Mouse (Mus musculus): ENCODE measurements at regions not wholly inside any gene's neighbourhood (a gene's known extent, or its start where the extent isn't known, plus 50 kb on each side); places are given as distances from the start of the nearest gene placed in this dataset.

DNA sequence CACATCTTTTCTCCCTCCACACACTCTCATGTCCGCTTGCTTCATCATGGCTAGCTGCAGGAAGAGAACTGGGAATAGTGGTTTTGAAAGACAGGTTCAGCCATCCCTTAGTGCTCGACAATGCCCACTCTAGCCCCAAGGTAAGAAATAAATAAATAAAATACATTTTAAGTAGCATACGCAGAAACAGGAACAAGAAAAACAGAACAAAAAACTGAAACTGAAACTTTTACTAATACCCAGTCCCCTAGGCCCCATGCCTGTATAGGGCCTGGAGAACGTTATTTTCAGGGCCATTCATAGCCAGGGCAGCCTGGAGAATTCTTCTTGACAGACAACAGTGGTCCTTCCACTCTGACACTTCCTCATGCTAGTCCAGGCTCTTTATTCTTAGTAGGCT is 216.4 kb upstream of the Hes1 start:
- peaks cover 35% of the 10 kb centered on the region for H3K4me1 ChIP-seq (replicated peaks)
- WGBS, result 78% methylated on average over 4 of the region's 4 CpGs
- H3K9me3 ChIP-seq, result no peaks in the 10 kb centered on the region
- no peak overlapping the region for H3K4me3 ChIP-seq
- no peak for DNase-seq (ENCODE audit: low spot score)
- H3K36me3 ChIP-seq, result no peaks in the 10 kb centered on the region
- peaks cover 93% of the 10 kb centered on the region for H3K27me3 ChIP-seq (ENCODE audit: insufficient read depth, poor library complexity, severe bottlenecking)
- H3K27ac ChIP-seq, result no peak overlapping the region

DNA sequence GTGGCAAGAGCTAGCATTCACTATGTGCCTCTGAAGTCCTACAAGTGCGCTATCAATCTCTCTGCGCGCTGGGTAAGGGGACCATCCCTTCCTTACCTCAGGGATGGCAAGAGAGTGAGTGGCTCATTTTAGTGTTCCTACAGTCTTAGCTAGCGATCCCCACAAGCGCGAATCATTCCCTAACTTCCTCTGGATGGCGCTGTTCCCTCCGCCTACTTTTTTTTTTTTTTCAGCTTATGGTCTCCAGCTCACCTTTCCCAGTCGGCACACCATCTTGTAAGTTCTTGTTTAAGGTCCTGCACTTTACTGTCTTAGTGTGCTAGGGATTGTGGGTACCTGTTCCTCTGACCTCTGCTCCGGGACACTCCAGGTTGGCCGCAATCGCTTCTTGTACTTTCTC is 215.7 kb upstream of the Hes1 start:
- Histone ChIP-seq H3K9me3 (no peaks in the 10 kb centered on the region), H3K4me1 (replicated peaks) (peaks cover 35% of the 10 kb centered on the region), H3K27ac (no peak overlapping the region), H3K4me3 (no peak overlapping the region), H3K27me3 (ENCODE audit: insufficient read depth, poor library complexity, severe bottlenecking) (peaks cover 93% of the 10 kb centered on the region), H3K36me3 (no peaks in the 10 kb centered on the region)
- WGBS, result 79% methylated on average over 12 of the region's 12 CpGs
- no peak for DNase-seq (ENCODE audit: low spot score)

DNA sequence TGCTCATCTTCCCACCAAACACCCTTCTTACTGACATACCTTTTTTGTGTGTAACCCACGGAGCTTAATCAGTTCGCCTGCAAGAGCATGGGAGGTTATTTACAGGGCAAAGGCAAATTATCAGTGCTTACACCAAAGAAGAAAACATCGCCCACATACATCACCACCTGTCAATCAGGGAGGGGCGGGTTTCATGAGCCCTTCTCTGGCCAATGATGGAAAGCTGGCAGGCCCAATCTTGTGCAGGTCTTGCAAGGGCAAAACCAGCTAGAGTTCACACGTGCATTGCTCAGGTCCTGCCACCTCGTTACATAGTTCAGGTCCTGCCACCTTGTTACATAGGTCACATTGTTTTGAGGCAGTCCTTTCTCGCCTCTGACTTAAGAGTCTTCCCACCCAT is 214.7 kb upstream of the Hes1 start:
- H3K4me3 ChIP-seq, result no peak overlapping the region
- no peaks in the 10 kb centered on the region for H3K36me3 ChIP-seq
- no peak overlapping the region for H3K27ac ChIP-seq
- H3K4me1 ChIP-seq (replicated peaks), result peaks cover 32% of the 10 kb centered on the region
- H3K9me3 ChIP-seq, result no peaks in the 10 kb centered on the region
- 75% methylated on average over 7 of the region's 7 CpGs for WGBS
- no peak for DNase-seq (ENCODE audit: low spot score)
- H3K27me3 ChIP-seq (ENCODE audit: insufficient read depth, poor library complexity, severe bottlenecking), result peaks cover 91% of the 10 kb centered on the region

DNA sequence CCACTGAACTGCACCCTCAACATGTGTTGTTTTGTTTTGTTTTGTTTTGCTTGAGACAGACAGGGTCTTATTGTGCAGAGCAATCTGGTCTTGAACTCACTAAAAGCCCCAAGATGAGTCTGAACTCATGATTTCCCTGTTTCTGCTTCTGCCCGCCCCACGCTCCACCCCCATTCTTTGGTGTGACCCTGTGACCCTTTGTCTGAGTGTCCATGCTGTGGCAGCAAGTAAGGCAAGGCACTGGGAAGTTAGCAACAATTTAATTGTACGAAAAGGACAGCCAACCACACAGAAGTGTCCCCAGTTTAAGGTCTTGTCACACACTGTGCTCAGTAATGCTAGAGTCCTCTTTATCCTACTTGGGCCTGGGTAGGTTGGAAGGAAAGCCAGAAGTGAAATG is 213.6 kb upstream of the Hes1 start:
- peaks cover 25% of the 10 kb centered on the region for H3K4me1 ChIP-seq (replicated peaks)
- DNase-seq (ENCODE audit: low spot score), result no peak
- H3K27me3 ChIP-seq (ENCODE audit: insufficient read depth, poor library complexity, severe bottlenecking), result peaks cover 80% of the 10 kb centered on the region
- 34% methylated on average over 3 of the region's 3 CpGs for WGBS
- no peak overlapping the region for H3K4me3 ChIP-seq
- H3K36me3 ChIP-seq, result no peaks in the 10 kb centered on the region
- H3K9me3 ChIP-seq, result no peaks in the 10 kb centered on the region
- no peak overlapping the region for H3K27ac ChIP-seq

DNA sequence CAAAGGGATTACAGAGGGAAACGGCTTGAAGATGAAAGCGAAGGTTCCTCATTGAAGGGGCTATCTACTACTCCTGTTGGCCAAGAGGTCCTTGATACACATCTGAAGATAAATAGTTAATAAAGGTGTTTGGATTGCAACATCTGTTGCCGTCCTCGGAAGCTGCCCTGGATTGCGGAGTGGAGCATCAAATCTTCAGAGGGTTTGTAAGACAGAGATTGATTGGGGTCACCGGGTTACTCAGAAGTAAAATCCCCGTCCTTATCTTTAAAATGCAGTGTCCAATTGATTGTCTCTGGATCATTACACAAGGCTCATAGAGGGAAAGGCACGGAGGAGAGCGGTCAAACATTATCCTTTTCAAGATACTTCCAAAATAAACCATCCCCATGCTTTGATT is 212.4 kb upstream of the Hes1 start:
- 41% methylated on average over 9 of the region's 9 CpGs for WGBS
- no peak overlapping the region for H3K27ac ChIP-seq
- H3K36me3 ChIP-seq, result no peaks in the 10 kb centered on the region
- H3K4me1 ChIP-seq (replicated peaks), result peaks cover 25% of the 10 kb centered on the region
- DNase-seq (ENCODE audit: low spot score), result no peak
- no peaks in the 10 kb centered on the region for H3K9me3 ChIP-seq
- peaks cover 80% of the 10 kb centered on the region for H3K27me3 ChIP-seq (ENCODE audit: insufficient read depth, poor library complexity, severe bottlenecking)
- no peak overlapping the region for H3K4me3 ChIP-seq

DNA sequence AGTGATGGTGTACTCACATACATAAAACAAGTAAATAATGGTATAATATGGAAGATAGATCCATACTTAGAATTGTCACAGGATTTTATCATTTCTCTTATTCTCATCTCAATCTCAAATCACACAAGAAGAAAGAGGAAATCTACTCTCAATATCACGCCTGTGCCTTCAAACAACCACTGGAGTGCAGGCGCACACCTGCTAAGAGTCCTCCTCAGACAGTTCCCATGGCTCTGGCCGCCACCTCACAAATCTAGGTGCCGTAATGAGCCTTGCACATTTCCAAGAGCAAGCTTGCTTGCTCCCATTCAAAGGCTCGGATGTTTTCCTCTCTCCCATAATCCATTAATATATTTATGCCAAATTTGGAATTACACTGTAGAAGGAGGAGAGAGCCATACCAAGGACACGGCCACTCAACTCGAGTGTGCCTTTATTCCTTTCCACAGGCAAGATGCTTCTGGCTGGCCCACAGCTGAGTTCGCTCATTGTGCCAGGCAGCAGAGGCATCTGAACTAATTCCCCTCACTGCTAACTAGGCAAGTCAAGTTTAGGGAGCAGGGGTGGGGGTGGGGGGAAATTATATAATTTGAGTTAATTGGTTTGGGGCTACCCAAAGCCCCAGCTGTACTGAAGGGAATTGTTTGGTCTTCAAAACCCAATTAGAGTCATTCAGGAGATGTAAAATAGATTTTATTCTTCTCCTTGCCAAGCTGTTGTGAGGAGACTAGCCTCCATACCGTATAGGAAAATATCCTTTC is 209.2 kb upstream of the Hes1 start:
- DNase-seq (ENCODE audit: low spot score), result no peak
- no peaks in the 10 kb centered on the region for H3K36me3 ChIP-seq
- no peak overlapping the region for H3K27ac ChIP-seq
- no peaks in the 10 kb centered on the region for H3K9me3 ChIP-seq
- peaks cover 84% of the 10 kb centered on the region for H3K27me3 ChIP-seq (ENCODE audit: insufficient read depth, poor library complexity, severe bottlenecking)
- no peak overlapping the region for H3K4me3 ChIP-seq
- H3K4me1 ChIP-seq (replicated peaks), result peaks cover 27% of the 10 kb centered on the region
- WGBS, result 93% methylated on average over 9 of the region's 9 CpGs

DNA sequence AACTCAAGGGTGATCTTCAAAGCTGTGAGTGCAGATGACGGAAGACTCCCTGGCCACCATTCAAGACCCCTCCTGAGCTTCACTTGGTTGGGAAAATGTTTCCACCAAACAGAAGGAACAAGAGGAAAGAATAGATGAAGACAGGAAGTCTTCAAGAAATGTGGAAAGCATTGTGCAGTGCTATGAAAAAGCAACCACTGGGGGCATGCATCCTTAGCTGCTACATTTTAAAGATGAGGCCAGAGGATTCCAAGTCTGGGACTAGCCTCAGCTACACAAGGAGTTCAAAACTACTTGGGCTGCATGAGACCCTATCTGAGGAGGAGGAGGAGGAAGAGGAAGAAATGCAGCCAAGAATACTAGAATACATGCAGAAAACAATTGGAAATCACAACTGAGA is 207.6 kb upstream of the Hes1 start:
- 86% methylated on average over 1 of the region's 1 CpGs for WGBS
- no peak for DNase-seq (ENCODE audit: low spot score)
- Histone ChIP-seq H3K36me3 (no peaks in the 10 kb centered on the region), H3K9me3 (no peaks in the 10 kb centered on the region), H3K4me1 (replicated peaks) (peaks cover 24% of the 10 kb centered on the region), H3K27ac (no peak overlapping the region), H3K4me3 (no peak overlapping the region), H3K27me3 (ENCODE audit: insufficient read depth, poor library complexity, severe bottlenecking) (peaks cover 84% of the 10 kb centered on the region)

DNA sequence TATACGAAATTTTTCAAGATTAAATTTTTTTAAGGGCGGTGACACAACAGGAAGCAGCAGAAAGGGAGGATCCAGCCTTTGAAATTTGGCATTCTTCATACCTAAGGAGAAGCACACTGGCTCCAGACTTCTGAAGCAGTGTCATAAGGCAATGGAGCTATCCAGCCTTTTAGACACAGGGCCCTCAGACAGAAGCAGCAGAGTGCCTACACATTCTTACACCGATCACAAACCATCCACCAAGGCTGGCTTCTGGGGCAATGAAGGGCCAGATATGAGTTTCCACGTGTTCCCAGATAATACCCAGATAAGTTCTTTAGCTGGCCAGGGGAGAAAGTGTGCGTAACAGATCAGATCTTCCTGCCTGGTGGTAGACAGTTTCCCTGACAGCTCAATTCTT is 205.5 kb upstream of the Hes1 start:
- Histone ChIP-seq H3K9me3 (no peaks in the 10 kb centered on the region), H3K36me3 (no peaks in the 10 kb centered on the region), H3K4me1 (replicated peaks) (peaks cover 17% of the 10 kb centered on the region), H3K27ac (no peak overlapping the region), H3K4me3 (no peak overlapping the region), H3K27me3 (ENCODE audit: insufficient read depth, poor library complexity, severe bottlenecking) (peaks cover 84% of the 10 kb centered on the region)
- WGBS, result 85% methylated on average over 5 of the region's 5 CpGs
- no peak for DNase-seq (ENCODE audit: low spot score)

DNA sequence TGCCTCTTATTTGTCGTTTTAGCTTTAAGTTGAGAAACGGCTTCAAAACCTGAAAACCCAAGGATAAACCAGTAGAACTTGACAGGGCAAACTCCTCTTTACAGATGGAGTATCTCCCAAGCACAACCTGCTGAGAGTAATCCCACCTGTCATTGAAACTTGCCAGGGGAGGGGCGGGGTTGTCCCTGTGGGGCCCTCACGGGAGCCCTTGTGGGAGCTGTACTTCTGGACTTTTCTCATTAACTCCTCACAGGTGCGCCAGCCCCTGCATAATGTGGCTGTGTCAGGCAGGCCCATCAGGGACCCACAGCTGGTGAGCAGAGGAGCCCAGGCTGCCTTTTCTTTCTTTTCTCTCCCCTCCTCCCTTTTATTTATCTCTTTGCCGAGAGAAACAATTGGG is 203.9 kb upstream of the Hes1 start:
- H3K27me3 ChIP-seq (ENCODE audit: insufficient read depth, poor library complexity, severe bottlenecking), result peaks cover 93% of the 10 kb centered on the region
- H3K9me3 ChIP-seq, result no peaks in the 10 kb centered on the region
- H3K36me3 ChIP-seq, result no peaks in the 10 kb centered on the region
- DNase-seq (ENCODE audit: low spot score), result no peak
- 9% methylated on average over 6 of the region's 6 CpGs for WGBS
- no peak overlapping the region for H3K27ac ChIP-seq
- H3K4me3 ChIP-seq, result no peak overlapping the region
- peaks cover 15% of the 10 kb centered on the region for H3K4me1 ChIP-seq (replicated peaks)

DNA sequence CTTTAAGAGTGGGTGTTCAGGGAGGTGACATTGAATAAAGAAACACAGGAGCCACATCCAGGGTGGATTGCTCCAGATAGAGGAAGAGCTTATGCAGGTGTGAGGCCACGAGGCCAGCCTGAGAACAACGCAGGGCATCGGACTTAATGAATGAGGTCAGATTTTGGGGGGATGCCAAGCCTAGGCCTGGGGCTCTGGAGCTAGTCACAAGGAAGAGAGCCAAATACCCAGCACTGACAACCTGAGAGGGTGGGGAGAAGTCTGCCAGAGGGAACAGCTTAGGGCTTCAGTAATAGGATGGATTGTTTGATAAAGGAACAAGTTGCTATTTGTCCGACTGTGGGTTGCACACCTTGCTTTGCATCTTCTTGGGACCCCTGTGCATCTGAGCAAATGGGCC is 203.1 kb upstream of the Hes1 start:
- H3K4me1 ChIP-seq (replicated peaks), result peaks cover 14% of the 10 kb centered on the region
- no peak overlapping the region for H3K27ac ChIP-seq
- peaks cover 98% of the 10 kb centered on the region for H3K27me3 ChIP-seq (ENCODE audit: insufficient read depth, poor library complexity, severe bottlenecking)
- H3K4me3 ChIP-seq, result no peak overlapping the region
- WGBS, result 37% methylated on average over 4 of the region's 4 CpGs
- H3K36me3 ChIP-seq, result no peaks in the 10 kb centered on the region
- no peak for DNase-seq (ENCODE audit: low spot score)
- H3K9me3 ChIP-seq, result no peaks in the 10 kb centered on the region

DNA sequence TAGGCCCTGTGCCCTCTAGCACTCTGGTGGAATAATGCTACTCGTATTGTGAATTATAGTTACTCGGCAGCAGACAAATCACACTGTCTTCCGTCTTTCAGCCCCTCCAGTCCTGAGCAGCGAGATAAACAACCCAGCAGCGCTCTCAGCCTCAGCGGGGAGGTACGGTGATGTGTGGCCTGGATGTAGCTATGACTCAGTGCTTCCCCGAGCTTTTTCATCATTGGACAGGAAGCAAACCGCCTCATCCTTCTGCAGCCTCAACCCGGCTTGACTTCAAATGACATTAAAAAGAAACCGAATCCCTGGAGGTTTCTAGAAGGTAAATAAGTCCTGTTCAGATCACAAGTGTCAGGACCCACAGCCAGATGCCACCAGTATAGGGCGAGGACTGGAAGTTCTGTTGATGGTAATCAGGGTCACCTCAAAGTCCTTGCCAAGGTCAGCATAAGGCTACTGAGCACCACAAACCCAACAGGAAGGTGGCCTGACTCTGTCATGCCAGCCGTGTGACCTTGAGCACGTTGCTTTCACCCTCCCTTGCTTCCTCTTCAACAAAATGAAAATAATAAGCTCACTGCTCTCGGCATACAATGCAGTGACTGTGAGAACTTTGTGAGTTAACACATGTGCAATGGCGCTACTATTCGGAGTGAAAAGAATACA is 199.0 kb upstream of the Hes1 start:
- Histone ChIP-seq H3K27me3 (ENCODE audit: insufficient read depth, poor library complexity, severe bottlenecking) (peaks cover 73% of the 10 kb centered on the region), H3K27ac (no peak overlapping the region), H3K9me3 (no peaks in the 10 kb centered on the region), H3K4me1 (replicated peaks) (peaks cover 6% of the 10 kb centered on the region), H3K4me3 (no peak overlapping the region), H3K36me3 (no peaks in the 10 kb centered on the region)
- DNase-seq (ENCODE audit: low spot score), result no peak
- WGBS, result 79% methylated on average over 17 of the region's 17 CpGs

DNA sequence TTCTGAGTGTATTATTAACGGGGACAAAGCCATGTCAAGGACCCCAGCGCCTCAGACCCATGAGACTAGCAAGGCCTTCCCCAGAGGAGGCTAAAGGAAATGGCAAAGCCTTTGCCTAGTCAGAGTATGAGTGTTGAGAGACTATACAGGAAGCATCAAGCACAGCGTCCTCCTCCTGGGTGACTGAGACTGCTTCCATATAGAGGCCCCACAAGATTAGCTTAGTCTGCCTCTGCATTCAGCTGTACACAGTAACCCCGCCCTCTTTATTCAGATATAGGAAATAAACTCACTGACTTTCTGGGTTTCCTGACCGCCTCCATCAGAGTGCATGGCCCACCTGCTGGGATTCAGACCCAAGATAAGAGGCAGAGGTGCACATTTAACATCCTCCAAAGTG is 192.8 kb upstream of the Hes1 start:
- 84% methylated on average over 5 of the region's 5 CpGs for WGBS
- no peaks in the 10 kb centered on the region for H3K36me3 ChIP-seq

DNA sequence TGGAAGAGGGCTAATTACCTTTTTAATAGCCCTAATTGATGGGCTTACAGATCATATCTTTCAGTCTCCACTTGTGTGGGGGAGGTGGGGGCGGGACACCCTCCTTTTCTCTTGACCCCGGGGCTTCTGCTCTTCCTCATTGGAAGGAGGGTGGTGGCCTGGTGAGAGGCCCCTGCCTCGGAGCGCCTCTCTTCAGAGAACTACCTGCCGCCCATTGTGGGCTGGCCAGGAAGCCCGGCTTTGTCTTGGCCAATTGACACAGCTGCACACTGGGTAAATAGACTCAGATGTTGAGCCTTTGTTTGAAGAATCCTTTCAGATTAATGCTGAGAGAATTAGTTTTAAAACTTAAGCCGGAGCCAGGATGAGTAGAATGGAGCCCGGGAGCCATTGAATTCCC is 188.0 kb upstream of the Hes1 start:
- DNase-seq (ENCODE audit: low spot score), result no peak
- H3K36me3 ChIP-seq, result no peaks in the 10 kb centered on the region
- 9% methylated on average over 8 of the region's 8 CpGs for WGBS
- peak overlapping the region; percentile 14; the same call in 1 of the 2 replicates for H3K27ac ChIP-seq
- H3K4me1 ChIP-seq (replicated peaks), result peaks cover 32% of the 10 kb centered on the region
- H3K27me3 ChIP-seq (ENCODE audit: insufficient read depth, poor library complexity, severe bottlenecking), result peaks cover 75% of the 10 kb centered on the region
- H3K4me3 ChIP-seq, result no peak overlapping the region
- no peaks in the 10 kb centered on the region for H3K9me3 ChIP-seq

More for the DNA sequence above, 192.8 kb upstream of the Hes1 start:
- no peak for DNase-seq (ENCODE audit: low spot score)
- Histone ChIP-seq H3K4me1 (replicated peaks) (peaks cover 13% of the 10 kb centered on the region), H3K27ac (no peak overlapping the region), H3K27me3 (ENCODE audit: insufficient read depth, poor library complexity, severe bottlenecking) (peaks cover 50% of the 10 kb centered on the region), H3K9me3 (no peaks in the 10 kb centered on the region), H3K4me3 (no peak overlapping the region)
